Comparison of ENCODE assay signal across 9 mouse cellular contexts in genomic region chr12:35038668-35039570, GRCm38 (mm10). TPM values are rescaled to one million over a fixed set of nuclear protein-coding genes. Genes with fewer than 3 reads are reported as not detected.
DNase-seq lines count a peak whose midpoint lies in the region; ATAC-seq lines count a peak whose summit lies in the region.
"Had no signal": no experiment of that assay in that cellular context is flagged by ENCODE, and none has a peak within 500 bp of the region (broad histone marks: within the 10 kb centered on the region; RNA-seq: fewer than 3 reads in every experiment).

No protein-coding gene starts in this region.

- no peaks in the 10 kb centered on the region for H3K9me3 ChIP-seq in neural tube, embryonic 12.5 days
- H3K9me3 ChIP-seq in embryonic facial prominence, embryonic 13.5 days: no peaks in the 10 kb centered on the region
- H3K9me3 ChIP-seq in neural tube, embryonic 14.5 days (ENCODE audit: control insufficient read depth, low read length): no peaks in the 10 kb centered on the region

- H3K27ac ChIP-seq in neural tube, embryonic 12.5 days: no peak overlapping the region
- H3K27ac ChIP-seq in embryonic facial prominence, embryonic 13.5 days: no peak overlapping the region
- H3K27ac ChIP-seq in neural tube, embryonic 14.5 days (ENCODE audit: low read depth, low read length): no peak overlapping the region

- intact Hi-C loops in heart, postnatal 14 days (cut with DNase I): no loop called here
- intact Hi-C loops in left cerebral cortex, postnatal 25 days (cut with DNase I): loop anchor here (5.0 kb wide), 1 partner anchor 143 kb away; no protein-coding TSS in a partner anchor
- intact Hi-C loops in gastrocnemius, postnatal 14 days (cut with DNase I; ENCODE audit: low total_unique reads): no loop called here

- no peak overlapping the region for H3K4me3 ChIP-seq in neural tube, embryonic 12.5 days
- peak overlapping the region; percentile 22 for H3K4me3 ChIP-seq in embryonic facial prominence, embryonic 13.5 days
- no peak overlapping the region for H3K4me3 ChIP-seq in neural tube, embryonic 14.5 days (ENCODE audit: low read depth, low read length)

- no peaks in the 10 kb centered on the region for H3K4me1 ChIP-seq in neural tube, embryonic 12.5 days
- no peaks in the 10 kb centered on the region for H3K4me1 ChIP-seq in embryonic facial prominence, embryonic 13.5 days
- no peaks in the 10 kb centered on the region for H3K4me1 ChIP-seq in neural tube, embryonic 14.5 days (ENCODE audit: control insufficient read depth, insufficient read depth, low read length)

- H3K36me3 ChIP-seq in neural tube, embryonic 12.5 days: no peaks in the 10 kb centered on the region
- H3K36me3 ChIP-seq in embryonic facial prominence, embryonic 13.5 days: no peaks in the 10 kb centered on the region
- H3K36me3 ChIP-seq in neural tube, embryonic 14.5 days (ENCODE audit: control insufficient read depth, insufficient read depth, low read length): no peaks in the 10 kb centered on the region

- H3K27me3 ChIP-seq in neural tube, embryonic 12.5 days (replicated peaks): no peaks in the 10 kb centered on the region
- H3K27me3 ChIP-seq in embryonic facial prominence, embryonic 13.5 days: no peaks in the 10 kb centered on the region
- no peaks in the 10 kb centered on the region for H3K27me3 ChIP-seq in neural tube, embryonic 14.5 days (ENCODE audit: control insufficient read depth, insufficient read depth, low read length)

- ATAC-seq in neural tube, embryonic 12.5 days (ENCODE audit: low FRiP score, low read depth): no peak
- ATAC-seq in embryonic facial prominence, embryonic 13.5 days (ENCODE audit: insufficient number of reproducible peaks, insufficient read depth, low FRiP score, low TSS enrichment, low read depth): no peak
- ATAC-seq in neural tube, embryonic 14.5 days (ENCODE audit: low read depth): no peak

- no peak for DNase-seq in neural tube, embryonic 10.5 days (ENCODE audit: extremely low spot score, low spot score)
- peak; percentile 17 to 29 for DNase-seq in heart, postnatal 14 days
- peak; percentile 63 to 74 for DNase-seq in left cerebral cortex, postnatal 25 days (ENCODE audit: low spot score in 2 of 2)
- no peak for DNase-seq in cerebellum, adult 8-10 months
- DNase-seq in gastrocnemius, postnatal 14 days: no peak

- 33% methylated on average over 14 of the region's 14 CpGs for WGBS in neural tube, embryonic 12.5 days
- 35% methylated on average over 14 of the region's 14 CpGs for WGBS in embryonic facial prominence, embryonic 13.5 days
- 33% methylated on average over 14 of the region's 14 CpGs for WGBS in neural tube, embryonic 14.5 days

- H3K9ac ChIP-seq in neural tube, embryonic 12.5 days: no peak overlapping the region
- H3K9ac ChIP-seq in embryonic facial prominence, embryonic 13.5 days: peak overlapping the region; percentile 27; the same call in 1 of the 2 replicates
- H3K9ac ChIP-seq in neural tube, embryonic 14.5 days (replicated peaks; ENCODE audit: low read depth, low read length): no peak overlapping the region

- H3K4me2 ChIP-seq in neural tube, embryonic 12.5 days (replicated peaks): peak overlapping the region; percentile 27; the same call in 1 of the 2 replicates
- H3K4me2 ChIP-seq in embryonic facial prominence, embryonic 13.5 days: peak overlapping the region; percentile 42
- H3K4me2 ChIP-seq in neural tube, embryonic 14.5 days (ENCODE audit: low read depth, low read length): 0 out of 2 replicates have a peak overlapping the region, but pooled peaks have one; percentile 9

RNA-seq across cellular contexts. Expression of gene Snx13, which starts 8.1 kb away (rescaled TPM):
- polyA plus RNA-seq in neural tube, embryonic 12.5 days (2016; fragmentation: Nextera tagmentation; extraction: Ambion mirVana): 22.3 and 23.0 TPM in 2 replicates
- 24.7 and 27.9 TPM in 2 replicates for polyA plus RNA-seq in embryonic facial prominence, embryonic 13.5 days (2015; fragmentation: Nextera tagmentation; extraction: Ambion mirVana)
- total RNA-seq in heart, postnatal 14 days (2021): 10 to 100 TPM; 60.4 to 64.3 TPM
- total RNA-seq in left cerebral cortex, postnatal 25 days (2021): 10 to 100 TPM; 60.6 to 61.1 TPM
- polyA plus RNA-seq in neural tube, embryonic 14.5 days (2014; fragmentation: Nextera tagmentation; extraction: Ambion mirVana): 32.2 and 35.2 TPM in 2 replicates
- total RNA-seq in gastrocnemius, postnatal 14 days (2021): 10 to 100 TPM; 31.4 to 36.2 TPM

RNA-seq across cellular contexts. Expression of gene Prps1l1, which starts 54.4 kb away (rescaled TPM):
- not detected in 2 replicates for polyA plus RNA-seq in neural tube, embryonic 12.5 days (2016; fragmentation: Nextera tagmentation; extraction: Ambion mirVana)
- not detected in 2 replicates for polyA plus RNA-seq in embryonic facial prominence, embryonic 13.5 days (2015; fragmentation: Nextera tagmentation; extraction: Ambion mirVana)
- total RNA-seq in heart, postnatal 14 days (2021): not detected
- not detected for total RNA-seq in left cerebral cortex, postnatal 25 days (2021)
- not detected in 2 replicates for polyA plus RNA-seq in neural tube, embryonic 14.5 days (2014; fragmentation: Nextera tagmentation; extraction: Ambion mirVana)
- not detected for total RNA-seq in gastrocnemius, postnatal 14 days (2021)
- polyA plus RNA-seq: neural tube, embryonic 11.5 days had no signal

Comparison
In these comparisons a context has a peak if more than half of its experiments do, and no peak if none do; other contexts are left out.
1. DNase-seq: peak in heart, postnatal 14 days (2 of 2) and left cerebral cortex, postnatal 25 days (2 of 2); none in neural tube, embryonic 10.5 days (single experiment), cerebellum, adult 8-10 months (single experiment) and gastrocnemius, postnatal 14 days (single experiment).
2. Peak in every context shown above with its lines, with median percentiles within 50 percentile points of each other: H3K4me2 ChIP-seq.